Comparison of ENCODE assay signal across 8 mouse cellular contexts in genomic region chr8:105264024-105264982, GRCm38 (mm10). TPM values are rescaled to one million over a fixed set of nuclear protein-coding genes. Genes with fewer than 3 reads are reported as not detected.
DNase-seq lines count a peak whose midpoint lies in the region; ATAC-seq lines count a peak whose summit lies in the region.

Gene Tradd, minus strand, starts transcription at chr8:105264609.
Gene Fbxl8, plus strand, starts transcription at chr8:105264648.

- H3K27me3 ChIP-seq in embryonic facial prominence, embryonic 10.5 days (replicated peaks; ENCODE audit: low read depth, poor library complexity, severe bottlenecking) = peaks cover 100% of the 10 kb centered on the region
- peaks cover 99% of the 10 kb centered on the region for H3K27me3 ChIP-seq in heart, embryonic 10.5 days (ENCODE audit: insufficient read depth, poor library complexity, severe bottlenecking)

- WGBS in embryonic facial prominence, embryonic 10.5 days = 1% methylated on average over 54 of the region's 54 CpGs
- WGBS in heart, embryonic 10.5 days = 2% methylated on average over 54 of the region's 54 CpGs

- peaks cover 48% of the 10 kb centered on the region for H3K4me1 ChIP-seq in embryonic facial prominence, embryonic 10.5 days
- peaks cover 39% of the 10 kb centered on the region for H3K4me1 ChIP-seq in heart, embryonic 10.5 days

- DNase-seq in 416B (ENCODE audit: low read depth) = peak; percentile 77
- peak; percentile 83 for DNase-seq in embryonic facial prominence, embryonic 10.5 days (ENCODE audit: low spot score)
- DNase-seq in heart, embryonic 10.5 days (ENCODE audit: low spot score) = peak; percentile 87
- peak; percentile 79 for DNase-seq in kidney, adult 9 months
- DNase-seq in lung, postnatal 10 days = peak; percentile 85
- DNase-seq in ovary, postnatal 14 days (ENCODE audit: low spot score) = peak; percentile 62
- DNase-seq in frontal cortex, postnatal 14 days (ENCODE audit: low spot score in 2 of 2) = no peak

- H3K27ac ChIP-seq in embryonic facial prominence, embryonic 10.5 days (replicated peaks) = peak within 1 kb of the TSS; percentile 59; the same call in 1 of the 2 replicates
- H3K27ac ChIP-seq in heart, embryonic 10.5 days = peak within 1 kb of the TSS; percentile 74; the same call in 1 of the 2 replicates

- peaks cover 4% of the 10 kb centered on the region for H3K9me3 ChIP-seq in embryonic facial prominence, embryonic 10.5 days
- H3K9me3 ChIP-seq in heart, embryonic 10.5 days = no peaks in the 10 kb centered on the region; the same call in 1 of the 2 replicates

- ATAC-seq in activated CD4-positive, CD25-positive, alpha-beta regulatory T cell, adult 4 months = peak; percentile 60

- no peaks in the 10 kb centered on the region for H3K36me3 ChIP-seq in embryonic facial prominence, embryonic 10.5 days (replicated peaks)
- no peaks in the 10 kb centered on the region for H3K36me3 ChIP-seq in heart, embryonic 10.5 days

- peak within 1 kb of the TSS; percentile 76 for H3K4me3 ChIP-seq in embryonic facial prominence, embryonic 10.5 days
- peak within 1 kb of the TSS; percentile 71 for H3K4me3 ChIP-seq in heart, embryonic 10.5 days

RNA-seq across cellular contexts. Expression of gene Tradd, which starts in this region (rescaled TPM):
- 10 to 100 TPM; 54.2 to 64.6 TPM for polyA plus RNA-seq in activated CD4-positive, CD25-positive, alpha-beta regulatory T cell, adult 4 months (2017; shearing (Covaris generic))
- 14.6 and 16.7 TPM in 2 replicates for polyA plus RNA-seq in embryonic facial prominence, embryonic 10.5 days (2016; fragmentation: Nextera tagmentation; extraction: Ambion mirVana)
- 19.0 and 19.4 TPM in 2 replicates for polyA plus RNA-seq in heart, embryonic 10.5 days (2016; fragmentation: Nextera tagmentation; extraction: Ambion mirVana)

RNA-seq across cellular contexts. Expression of gene Fbxl8, which starts in this region (rescaled TPM):
- 10 to 100 TPM; 17.7 to 24.2 TPM for polyA plus RNA-seq in activated CD4-positive, CD25-positive, alpha-beta regulatory T cell, adult 4 months (2017; shearing (Covaris generic))
- 0.63 and 0.92 TPM in 2 replicates for polyA plus RNA-seq in embryonic facial prominence, embryonic 10.5 days (2016; fragmentation: Nextera tagmentation; extraction: Ambion mirVana)
- polyA plus RNA-seq in heart, embryonic 10.5 days (2016; fragmentation: Nextera tagmentation; extraction: Ambion mirVana) = 2.0 and 2.4 TPM in 2 replicates

Comparison
In these comparisons a context has a peak if more than half of its experiments do, and no peak if none do; other contexts are left out.
1. DNase-seq: peak in 416B (single experiment), embryonic facial prominence, embryonic 10.5 days (single experiment), heart, embryonic 10.5 days (single experiment), kidney, adult 9 months (single experiment), lung, postnatal 10 days (single experiment) and ovary, postnatal 14 days (single experiment); none in frontal cortex, postnatal 14 days (0 of 2).